Mouse (Mus musculus): ENCODE data around the gene Fyb. TPM values are rescaled to one million over a fixed set of nuclear protein-coding genes. Genes with fewer than 3 reads are reported as not detected.

Gene Fyb
- polyA plus RNA-seq, 1 experiment from 2014 or later = 4.9 TPM

GRCm38 (mm10) chr15:6661951-6662350 lies 139.3 kb downstream of the Fyb start:
- Histone ChIP-seq H3K9me3 (ENCODE audit: control insufficient read depth, low read length) (no peaks in the 10 kb centered on the region), H3K27ac (no peak overlapping the region), H3K9ac (no peak overlapping the region), H3K4me1 (replicated peaks; ENCODE audit: control insufficient read depth, insufficient read depth, low read length) (no peaks in the 10 kb centered on the region), H3K4me2 (replicated peaks) (no peak overlapping the region), H3K4me3 (replicated peaks; ENCODE audit: low read length) (no peak overlapping the region), H3K27me3 (ENCODE audit: control insufficient read depth, insufficient read depth, low read length) (no peaks in the 10 kb centered on the region), H3K36me3 (replicated peaks; ENCODE audit: control insufficient read depth, insufficient read depth) (no peaks in the 10 kb centered on the region)
- no peak for ATAC-seq (ENCODE audit: low FRiP score)
- DNase-seq (ENCODE audit: low spot score) = no peak
- WGBS = 36% methylated on average over 3 of the region's 3 CpGs

GRCm38 (mm10) chr15:6663991-6664390 lies 141.3 kb downstream of the Fyb start:
- Histone ChIP-seq H3K36me3 (replicated peaks; ENCODE audit: control insufficient read depth, insufficient read depth) (no peaks in the 10 kb centered on the region), H3K4me2 (replicated peaks) (no peak overlapping the region), H3K27me3 (ENCODE audit: control insufficient read depth, insufficient read depth, low read length) (no peaks in the 10 kb centered on the region), H3K4me3 (replicated peaks; ENCODE audit: low read length) (no peak overlapping the region), H3K9me3 (ENCODE audit: control insufficient read depth, low read length) (no peaks in the 10 kb centered on the region), H3K4me1 (replicated peaks; ENCODE audit: control insufficient read depth, insufficient read depth, low read length) (no peaks in the 10 kb centered on the region), H3K9ac (no peak overlapping the region), H3K27ac (no peak overlapping the region)
- ATAC-seq (ENCODE audit: low FRiP score) (no peak), DNase-seq (ENCODE audit: low spot score) (no peak)
- WGBS = 58% methylated on average over 7 of the region's 7 CpGs

- H3K4me1 ChIP-seq (replicated peaks; ENCODE audit: control insufficient read depth, insufficient read depth, low read length) = no peaks in the 10 kb centered on the region
- no peaks in the 10 kb centered on the region for H3K36me3 ChIP-seq (replicated peaks; ENCODE audit: control insufficient read depth, insufficient read depth)
- WGBS = 55% methylated on average over 5 of the region's 5 CpGs
- H3K27ac ChIP-seq = no peak overlapping the region
- no peak overlapping the region for H3K9ac ChIP-seq
- ATAC-seq (ENCODE audit: low FRiP score) (no peak), DNase-seq (ENCODE audit: low spot score) (no peak)
- no peaks in the 10 kb centered on the region for H3K27me3 ChIP-seq (ENCODE audit: control insufficient read depth, insufficient read depth, low read length)
- no peak overlapping the region for H3K4me3 ChIP-seq (replicated peaks; ENCODE audit: low read length)
- H3K9me3 ChIP-seq (ENCODE audit: control insufficient read depth, low read length) = no peaks in the 10 kb centered on the region
- H3K4me2 ChIP-seq (replicated peaks) = no peak overlapping the region
Measured at GRCm38 (mm10) chr15:6666072-6666471, 143.4 kb downstream of the Fyb start.

- no peaks in the 10 kb centered on the region for H3K36me3 ChIP-seq (replicated peaks; ENCODE audit: control insufficient read depth, insufficient read depth)
- no peak overlapping the region for H3K4me2 ChIP-seq (replicated peaks)
- H3K9me3 ChIP-seq (ENCODE audit: control insufficient read depth, low read length) = no peaks in the 10 kb centered on the region
- WGBS = 35% methylated on average over 14 of the region's 14 CpGs
- H3K4me3 ChIP-seq (replicated peaks; ENCODE audit: low read length) = no peak overlapping the region
- no peaks in the 10 kb centered on the region for H3K27me3 ChIP-seq (ENCODE audit: control insufficient read depth, insufficient read depth, low read length)
- DNase-seq (ENCODE audit: low spot score) (no peak), ATAC-seq (ENCODE audit: low FRiP score) (no peak)
- H3K27ac ChIP-seq = no peak overlapping the region
- H3K9ac ChIP-seq = no peak overlapping the region
- H3K4me1 ChIP-seq (replicated peaks; ENCODE audit: control insufficient read depth, insufficient read depth, low read length) = no peaks in the 10 kb centered on the region
Measured at GRCm38 (mm10) chr15:6668793-6669437, 146.3 kb downstream of the Fyb start.

GRCm38 (mm10) chr15:6678479-6678878 lies 155.8 kb downstream of the Fyb start:
- H3K4me2 ChIP-seq (replicated peaks) = no peak overlapping the region
- 52% methylated on average over 2 of the region's 2 CpGs for WGBS
- H3K9me3 ChIP-seq (ENCODE audit: control insufficient read depth, low read length) = no peaks in the 10 kb centered on the region
- H3K27me3 ChIP-seq (ENCODE audit: control insufficient read depth, insufficient read depth, low read length) = no peaks in the 10 kb centered on the region
- H3K9ac ChIP-seq = no peak overlapping the region
- DNase-seq (ENCODE audit: low spot score) (no peak), ATAC-seq (ENCODE audit: low FRiP score) (peak; percentile 62; the same call in 1 of the 2 replicates)
- 0 out of 2 replicates have a peak, but pooled peaks cover 4% of the 10 kb centered on the region for H3K4me1 ChIP-seq (replicated peaks; ENCODE audit: control insufficient read depth, insufficient read depth, low read length)
- H3K36me3 ChIP-seq (replicated peaks; ENCODE audit: control insufficient read depth, insufficient read depth) = no peaks in the 10 kb centered on the region
- H3K4me3 ChIP-seq (replicated peaks; ENCODE audit: low read length) = no peak overlapping the region
- no peak overlapping the region for H3K27ac ChIP-seq

GRCm38 (mm10) chr15:6702164-6702563 lies 179.5 kb downstream of the Fyb start:
- no peak overlapping the region for H3K4me2 ChIP-seq (replicated peaks)
- no peaks in the 10 kb centered on the region for H3K36me3 ChIP-seq (replicated peaks; ENCODE audit: control insufficient read depth, insufficient read depth)
- H3K4me1 ChIP-seq (replicated peaks; ENCODE audit: control insufficient read depth, insufficient read depth, low read length) = no peaks in the 10 kb centered on the region
- H3K27ac ChIP-seq = no peak overlapping the region
- no peaks in the 10 kb centered on the region for H3K9me3 ChIP-seq (ENCODE audit: control insufficient read depth, low read length)
- no peak overlapping the region for H3K9ac ChIP-seq
- no peak for DNase-seq (ENCODE audit: low spot score)
- no peak for ATAC-seq (ENCODE audit: low FRiP score)
- 86% methylated on average over 2 of the region's 2 CpGs for WGBS
- H3K27me3 ChIP-seq (ENCODE audit: control insufficient read depth, insufficient read depth, low read length) = no peaks in the 10 kb centered on the region
- no peak overlapping the region for H3K4me3 ChIP-seq (replicated peaks; ENCODE audit: low read length)

- peaks cover 12% of the 10 kb centered on the region for H3K4me1 ChIP-seq (replicated peaks; ENCODE audit: control insufficient read depth, insufficient read depth, low read length)
- H3K9ac ChIP-seq = no peak overlapping the region
- ATAC-seq (ENCODE audit: low FRiP score) = no peak
- no peak overlapping the region for H3K4me2 ChIP-seq (replicated peaks)
- 71% methylated on average over 7 of the region's 7 CpGs for WGBS
- H3K36me3 ChIP-seq (replicated peaks; ENCODE audit: control insufficient read depth, insufficient read depth) = no peaks in the 10 kb centered on the region
- no peaks in the 10 kb centered on the region for H3K27me3 ChIP-seq (ENCODE audit: control insufficient read depth, insufficient read depth, low read length)
- H3K9me3 ChIP-seq (ENCODE audit: control insufficient read depth, low read length) = no peaks in the 10 kb centered on the region
- no peak overlapping the region for H3K4me3 ChIP-seq (replicated peaks; ENCODE audit: low read length)
- no peak overlapping the region for H3K27ac ChIP-seq
- DNase-seq (ENCODE audit: low spot score) = no peak
Measured at GRCm38 (mm10) chr15:6705351-6705901, 182.8 kb downstream of the Fyb start.

GRCm38 (mm10) chr15:6707551-6707935 lies 184.9 kb downstream of the Fyb start:
- ATAC-seq (ENCODE audit: low FRiP score) = peak; percentile 72

GRCm38 (mm10) chr15:6707936-6708525 lies 185.4 kb downstream of the Fyb start, which contains the start of gene Rictor:
Rictor (plus strand) TSS chr15:6708379.
- DNase-seq (ENCODE audit: low spot score) = peak; percentile 84
- peak within 1 kb of the TSS; percentile 67 for H3K4me2 ChIP-seq (replicated peaks)
- peaks cover 15% of the 10 kb centered on the region for H3K4me1 ChIP-seq (replicated peaks; ENCODE audit: control insufficient read depth, insufficient read depth, low read length)
- 0% methylated on average over 50 of the region's 82 CpGs for WGBS
- no peaks in the 10 kb centered on the region for H3K27me3 ChIP-seq (ENCODE audit: control insufficient read depth, insufficient read depth, low read length)
- H3K9me3 ChIP-seq (ENCODE audit: control insufficient read depth, low read length) = no peaks in the 10 kb centered on the region
- peak within 1 kb of the TSS; percentile 94 for H3K9ac ChIP-seq
- H3K4me3 ChIP-seq (replicated peaks; ENCODE audit: low read length) = peak within 1 kb of the TSS; percentile 89
- H3K27ac ChIP-seq = peak within 1 kb of the TSS; percentile 95
- no peaks in the 10 kb centered on the region for H3K36me3 ChIP-seq (replicated peaks; ENCODE audit: control insufficient read depth, insufficient read depth)
- ATAC-seq (ENCODE audit: low FRiP score) = peak; percentile 91

More at GRCm38 (mm10) chr15:6707551-6707935, 184.9 kb downstream of the Fyb start:
- Histone ChIP-seq H3K36me3 (replicated peaks; ENCODE audit: control insufficient read depth, insufficient read depth) (no peaks in the 10 kb centered on the region), H3K27me3 (ENCODE audit: control insufficient read depth, insufficient read depth, low read length) (no peaks in the 10 kb centered on the region), H3K27ac (peak overlapping the region; percentile 95), H3K9me3 (ENCODE audit: control insufficient read depth, low read length) (no peaks in the 10 kb centered on the region), H3K4me2 (replicated peaks) (peak overlapping the region; percentile 67), H3K4me3 (replicated peaks; ENCODE audit: low read length) (peak overlapping the region; percentile 89), H3K4me1 (replicated peaks; ENCODE audit: control insufficient read depth, insufficient read depth, low read length) (peaks cover 15% of the 10 kb centered on the region), H3K9ac (peak overlapping the region; percentile 94)
- WGBS = 0% methylated on average over 43 of the region's 43 CpGs
- peak; percentile 63 for DNase-seq (ENCODE audit: low spot score)
